Mouse (Mus musculus) megakaryocyte, embryonic 14.5 days (primary cell): ENCODE data around the gene Dnajb9. TPM values are rescaled to one million over a fixed set of nuclear protein-coding genes. Genes with fewer than 3 reads are reported as not detected.

Experiments used
- H3K27me3 ChIP-seq: replicated peaks from 2 replicates; pipeline ENCODE3; 2012; ENCODE audit warnings: inconsistent platforms
- H3K36me3 ChIP-seq: replicated peaks from 2 replicates; pipeline ENCODE3; 2012; ENCODE audit warnings: low read length, inconsistent platforms, mixed read lengths
- H3K4me1 ChIP-seq: 2 replicates; pipeline ENCODE4 v1.6.1; 2012; ENCODE audit warnings: inconsistent platforms
- H3K4me3 ChIP-seq: replicated peaks from 2 replicates; pipeline ENCODE3; 2012; ENCODE audit warnings: moderate library complexity, mild to moderate bottlenecking, inconsistent platforms
- H3K9me3 ChIP-seq: 2 replicates; pipeline ENCODE4 v1.6.1; 2012; ENCODE audit warnings: inconsistent platforms
- FLI1 ChIP-seq: IDR thresholded peaks from 2 replicates; pipeline ENCODE4 v1.6.1; 2012; ENCODE audit warnings: low read length, inconsistent platforms, mixed read lengths
- GATA1 ChIP-seq: IDR thresholded peaks from 3 replicates; pipeline ENCODE4 v1.6.1; 2012; ENCODE audit warnings: mixed read lengths, low read length, inconsistent platforms, borderline replicate concordance
- polyA plus RNA-seq: library from polyadenylated mRNA; stranded (reverse); fragments of >175 nt; gene quantifications from 2 replicates; pipeline ENCODE4 v1.2.3, GENCODE M21; 2012; ENCODE audit warnings: low replicate concordance; ENCODE audit not compliant: insufficient read depth

Gene Dnajb9
- polyA plus RNA-seq, 1 experiment, result 14.4 TPM

DNA sequence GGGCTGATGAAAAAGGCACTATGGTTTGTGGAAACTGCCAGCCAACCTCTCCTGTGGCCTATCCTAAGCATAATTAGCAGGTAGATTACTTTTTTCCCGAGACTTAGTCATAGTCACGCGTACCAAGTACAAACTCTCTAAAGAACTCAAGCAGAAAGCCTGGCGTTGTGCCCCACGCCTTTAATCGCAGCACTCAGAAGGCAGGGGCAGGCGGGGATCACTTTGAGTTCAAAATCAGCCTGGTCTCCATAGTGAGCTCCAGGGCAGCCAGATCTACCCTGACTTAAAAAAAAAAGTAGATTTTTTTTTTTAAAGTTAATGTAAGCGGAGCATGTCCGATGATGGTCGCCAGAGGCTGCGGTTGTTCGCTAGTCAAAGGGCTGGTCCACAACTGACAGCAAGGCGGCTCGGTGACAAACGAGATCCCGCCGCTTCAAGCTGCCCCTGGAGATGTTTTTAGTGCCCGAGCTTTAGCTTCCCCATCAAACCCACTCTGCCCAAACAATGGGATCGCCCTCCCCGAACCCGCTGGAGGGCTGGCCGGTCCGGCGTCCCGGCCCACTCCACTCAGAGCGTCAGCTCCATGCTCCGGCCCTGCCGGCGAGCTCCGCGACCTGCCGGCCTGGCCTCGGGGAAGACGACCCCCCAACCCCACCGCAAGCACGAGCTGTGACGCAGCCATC, 844 bp downstream of the Dnajb9 start:
- Histone ChIP-seq H3K36me3 (peaks cover 18% of the 10 kb centered on the region), H3K9me3 (no peaks in the 10 kb centered on the region; the same call in 1 of the 2 replicates), H3K27me3 (peaks cover 3% of the 10 kb centered on the region), H3K4me1 (peaks cover 13% of the 10 kb centered on the region; the same call in 1 of the 2 replicates), H3K4me3 (peak overlapping the region; percentile 99)
- no peak for TF ChIP-seq FLI1
- no peak for TF ChIP-seq GATA1

DNA sequence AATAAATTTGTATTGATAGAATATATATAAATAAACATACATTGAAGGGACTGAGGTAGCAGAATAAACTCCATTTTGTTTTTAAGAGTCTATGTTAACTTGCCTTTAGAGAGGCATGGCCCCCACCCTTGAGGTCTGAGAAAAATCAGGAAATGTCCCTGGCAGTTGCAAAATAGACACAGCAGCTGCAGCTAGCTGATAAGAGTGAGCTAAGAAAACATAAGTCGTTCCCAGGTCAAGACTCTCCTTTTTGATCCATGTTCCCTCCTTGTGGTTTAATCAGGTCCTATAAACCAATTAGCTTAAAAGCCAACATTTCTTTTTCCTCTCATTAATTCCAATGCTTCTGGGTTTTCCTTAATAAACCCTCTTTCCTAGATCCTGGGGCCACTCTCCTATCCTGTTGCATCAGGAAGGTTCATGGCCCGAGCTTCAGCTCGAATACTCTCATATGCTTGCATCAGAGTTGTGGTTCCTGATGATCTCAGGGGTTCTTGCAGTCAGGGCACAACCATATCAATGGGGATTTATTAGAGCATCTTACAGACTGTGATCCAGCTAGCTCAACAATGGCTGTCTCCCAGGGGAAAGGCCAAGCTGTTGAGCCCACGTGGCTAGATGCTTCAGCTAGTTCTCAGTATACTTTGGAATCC, 12.1 kb downstream of the Dnajb9 start:
- Histone ChIP-seq H3K4me3 (peak overlapping the region; percentile 33), H3K27me3 (no peaks in the 10 kb centered on the region), H3K36me3 (peaks cover 8% of the 10 kb centered on the region), H3K4me1 (peaks cover 39% of the 10 kb centered on the region), H3K9me3 (no peaks in the 10 kb centered on the region)
- TF ChIP-seq GATA1, result 0 out of 3 replicates have a peak, but pooled peaks have one; percentile 44
- no peak for TF ChIP-seq FLI1

DNA sequence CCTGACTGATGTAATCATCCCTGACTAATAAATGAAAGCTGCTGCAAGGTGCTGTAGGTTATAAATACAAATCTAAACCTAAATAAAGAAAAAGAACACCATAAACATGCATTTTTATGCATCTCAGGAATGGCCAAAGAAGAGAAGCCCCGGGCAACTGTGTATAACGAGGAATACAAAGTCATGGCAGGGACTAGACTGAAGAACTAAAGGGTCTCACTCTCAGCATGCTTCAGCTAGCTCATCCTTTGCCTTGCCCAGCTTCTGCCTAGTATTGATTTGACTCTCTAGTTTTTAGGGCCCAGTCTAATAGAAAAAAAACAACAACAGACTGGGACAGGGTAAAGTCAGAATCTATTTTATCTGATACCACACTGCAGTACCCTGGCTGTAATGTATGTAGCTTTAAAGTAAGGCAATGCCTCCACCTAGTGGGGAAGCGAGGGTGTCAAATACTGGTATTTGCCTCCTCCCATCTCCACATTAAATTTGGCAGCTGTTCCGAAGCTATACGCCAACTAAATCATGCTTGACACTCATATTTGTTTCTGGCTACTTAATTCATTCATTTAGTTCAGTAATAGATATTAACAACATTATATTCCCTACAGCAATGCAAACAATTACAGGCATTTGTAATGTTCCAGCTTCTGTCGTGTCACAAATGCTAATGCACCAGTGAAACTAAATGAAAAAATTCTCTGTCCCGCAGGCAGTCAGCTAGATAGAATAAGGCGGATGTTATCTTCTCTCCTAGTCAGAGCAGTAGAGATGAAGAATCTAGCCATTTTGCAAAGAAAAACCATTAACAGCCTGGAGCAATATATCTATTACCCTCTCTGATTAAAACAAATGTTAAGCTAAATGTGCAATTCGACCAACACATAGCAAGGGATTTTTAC, 28.8 kb downstream of the Dnajb9 start:
- TF ChIP-seq GATA1 (no peak), FLI1 (no peak)
- H3K27me3 ChIP-seq, result peaks cover 2% of the 10 kb centered on the region
- H3K4me3 ChIP-seq, result no peak overlapping the region
- H3K9me3 ChIP-seq, result no peaks in the 10 kb centered on the region
- no peaks in the 10 kb centered on the region for H3K36me3 ChIP-seq
- peaks cover 6% of the 10 kb centered on the region for H3K4me1 ChIP-seq

DNA sequence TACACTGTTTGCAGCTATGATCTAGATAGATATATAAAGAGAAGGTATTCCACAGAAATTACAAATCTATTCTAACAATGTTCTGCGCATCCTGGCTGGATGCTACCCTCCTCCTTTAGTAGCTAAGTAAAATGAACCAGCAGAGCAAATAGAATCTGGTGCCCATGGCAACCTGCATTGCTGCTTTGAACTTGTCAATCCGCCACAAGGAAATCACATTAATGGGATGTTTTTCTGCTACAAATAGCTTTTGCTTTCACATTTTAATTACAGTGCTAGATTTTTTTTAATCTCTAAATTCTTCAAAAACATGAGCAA, 33.1 kb downstream of the Dnajb9 start:
- TF ChIP-seq GATA1, result no peak
- TF ChIP-seq FLI1, result no peak
- peaks cover 9% of the 10 kb centered on the region for H3K4me1 ChIP-seq
- no peaks in the 10 kb centered on the region for H3K36me3 ChIP-seq
- no peaks in the 10 kb centered on the region for H3K9me3 ChIP-seq
- peaks cover 2% of the 10 kb centered on the region for H3K27me3 ChIP-seq
- no peak overlapping the region for H3K4me3 ChIP-seq

DNA sequence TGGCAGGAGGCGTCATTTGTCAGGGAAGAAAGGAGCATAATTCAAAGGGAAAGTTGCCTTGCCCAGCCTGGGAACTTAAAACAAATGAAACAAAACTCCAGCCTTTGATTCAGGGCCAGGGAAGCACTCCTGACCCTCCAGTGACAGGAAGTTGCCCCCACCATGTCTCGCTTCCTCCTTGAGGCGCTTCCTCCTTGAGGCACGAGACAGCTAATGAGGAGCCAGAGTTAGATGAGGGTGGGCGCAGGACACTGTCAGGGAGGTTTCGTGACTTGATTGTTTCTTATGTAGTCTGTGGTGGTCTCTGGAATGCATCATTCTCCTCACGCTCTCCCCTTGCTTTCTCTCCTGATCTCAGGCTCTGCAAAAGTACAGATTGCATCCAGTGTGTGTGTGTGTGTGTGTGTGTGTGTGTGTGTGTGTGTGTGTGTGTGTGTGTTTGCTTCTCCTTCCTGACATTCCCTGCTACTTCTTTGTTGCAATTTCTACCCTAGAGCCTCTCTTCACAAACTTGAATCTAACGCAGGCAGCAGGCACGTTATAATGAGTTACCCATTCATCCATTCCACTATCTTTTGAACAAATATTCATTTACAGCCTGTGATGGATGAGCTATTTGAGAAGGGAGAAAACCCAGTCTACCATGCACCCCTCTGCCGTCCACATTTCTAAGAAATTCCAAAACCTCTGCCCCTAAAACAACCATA, 33.6 kb downstream of the Dnajb9 start:
- no peaks in the 10 kb centered on the region for H3K9me3 ChIP-seq
- H3K27me3 ChIP-seq, result peaks cover 2% of the 10 kb centered on the region
- H3K4me1 ChIP-seq, result peaks cover 8% of the 10 kb centered on the region
- no peaks in the 10 kb centered on the region for H3K36me3 ChIP-seq
- no peak for TF ChIP-seq GATA1
- no peak for TF ChIP-seq FLI1
- H3K4me3 ChIP-seq, result peak overlapping the region; percentile 70

DNA sequence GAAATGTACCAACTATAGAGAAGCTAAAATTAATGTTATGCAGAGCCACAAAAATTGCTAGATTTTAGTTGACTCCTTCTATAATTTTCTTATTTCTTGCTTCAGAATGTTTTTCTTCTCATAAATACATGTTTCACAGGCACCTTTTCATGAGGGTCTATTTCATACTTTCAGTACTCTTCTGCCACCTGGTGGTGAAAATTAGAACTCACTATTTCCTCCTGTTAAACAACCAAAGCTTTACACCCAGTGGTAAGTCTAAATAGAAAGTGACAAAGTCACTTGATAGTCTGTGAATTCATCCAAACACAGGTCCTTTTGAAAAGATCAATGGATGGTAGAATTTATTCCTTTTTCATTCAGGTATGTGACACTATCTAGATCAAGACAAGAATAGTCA, 43.2 kb downstream of the Dnajb9 start:
- Histone ChIP-seq H3K27me3 (no peaks in the 10 kb centered on the region), H3K9me3 (no peaks in the 10 kb centered on the region), H3K36me3 (no peaks in the 10 kb centered on the region), H3K4me3 (no peak overlapping the region), H3K4me1 (no peaks in the 10 kb centered on the region)
- TF ChIP-seq GATA1 (no peak), FLI1 (no peak)

DNA sequence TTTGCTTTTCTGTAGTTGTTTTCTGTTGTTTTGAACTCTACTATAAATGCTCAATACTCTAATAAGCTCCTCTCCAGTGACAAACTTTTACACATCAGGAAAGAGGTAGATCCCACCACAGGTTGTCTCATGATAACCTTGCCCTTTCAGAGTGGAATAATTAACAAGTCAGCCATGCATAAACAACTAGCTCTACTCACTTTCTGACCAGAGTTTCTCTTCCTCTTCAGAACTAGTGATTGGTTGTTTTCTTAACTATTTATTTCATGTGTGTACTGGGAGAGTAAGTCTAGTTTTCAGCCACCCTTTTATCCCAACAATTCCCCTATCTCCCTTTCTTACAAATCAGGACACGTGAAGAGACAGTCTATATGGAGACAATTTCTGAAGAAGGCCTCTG, 50.8 kb downstream of the Dnajb9 start:
- H3K9me3 ChIP-seq, result 0 out of 2 replicates have a peak, but pooled peaks cover 3% of the 10 kb centered on the region
- no peaks in the 10 kb centered on the region for H3K36me3 ChIP-seq
- no peak overlapping the region for H3K4me3 ChIP-seq
- H3K27me3 ChIP-seq, result no peaks in the 10 kb centered on the region
- TF ChIP-seq GATA1 (no peak), FLI1 (no peak)
- no peaks in the 10 kb centered on the region for H3K4me1 ChIP-seq

Other genes starting within 250 kb of the Dnajb9 start
- gene Pnpla8, start 11.0 kb upstream of the Dnajb9 start, polyA plus RNA-seq, result 10.1 TPM in 1 of 2 replicates, not detected in the other
- gene Nrcam, start 118.6 kb upstream of the Dnajb9 start, polyA plus RNA-seq, result 0.31 and 1.2 TPM in 2 replicates